Mouse (Mus musculus) thymus, postnatal 0 days (tissue): Measurements from ENCODE around the gene Vps37b. TPM values are rescaled to one million over a fixed set of nuclear protein-coding genes. Genes with fewer than 3 reads are reported as not detected.

Experiments used
- DNase-seq: peaks from one replicate; pipeline ENCODE4 v3.0.0-alpha.2; 2015; ENCODE audit warnings: low spot score
- polyA plus RNA-seq: library from polyadenylated mRNA; unstranded; fragments of >200 nt; fragmentation: Nextera tagmentation; extraction: Ambion mirVana; gene quantifications from 2 replicates; pipeline ENCODE4 v1.2.1, GENCODE M21; 2015

Gene Vps37b
- polyA plus RNA-seq, 1 experiment from 2014 or later = 32.8 TPM

- DNase-seq = no peak
These were observed 50.9 kb downstream of the Vps37b start for GRCm38 (mm10) chr5:123981250-123981554.

DNA sequence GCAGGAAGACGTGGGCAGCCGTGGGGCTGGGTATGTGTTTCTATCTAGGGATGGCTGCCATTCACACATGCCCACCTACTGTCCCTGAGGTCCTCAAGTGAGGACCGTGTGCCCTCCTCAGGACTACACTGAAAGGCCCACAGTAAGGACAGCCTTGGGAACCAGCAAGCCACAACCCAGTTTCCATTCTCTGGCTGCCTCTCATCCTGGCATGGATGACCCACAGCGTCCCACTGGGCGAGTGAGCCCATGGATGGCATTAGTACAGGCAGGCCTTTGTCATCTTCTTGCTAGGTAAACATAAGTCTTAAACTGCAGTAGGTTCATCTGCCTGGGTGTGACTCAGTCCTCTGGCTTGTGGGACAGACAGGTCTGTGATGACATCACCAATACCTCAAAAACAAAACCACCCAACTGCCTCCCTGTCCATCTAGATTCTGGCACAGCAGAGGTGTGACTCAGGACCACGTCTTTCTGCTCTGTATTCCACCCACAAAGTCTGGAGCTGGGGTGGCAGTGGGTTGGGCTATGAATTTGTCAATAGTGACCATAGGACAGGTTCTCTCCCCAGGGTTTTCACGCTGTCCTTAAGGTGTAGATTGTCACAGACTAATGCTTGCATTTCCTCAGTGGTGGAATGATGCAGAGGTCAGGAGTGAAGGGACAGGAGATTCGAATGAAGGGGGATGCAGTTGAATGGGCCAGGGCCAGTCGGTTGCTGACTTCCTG is 51.4 kb downstream of the Vps37b start:
- DNase-seq = no peak

DNA sequence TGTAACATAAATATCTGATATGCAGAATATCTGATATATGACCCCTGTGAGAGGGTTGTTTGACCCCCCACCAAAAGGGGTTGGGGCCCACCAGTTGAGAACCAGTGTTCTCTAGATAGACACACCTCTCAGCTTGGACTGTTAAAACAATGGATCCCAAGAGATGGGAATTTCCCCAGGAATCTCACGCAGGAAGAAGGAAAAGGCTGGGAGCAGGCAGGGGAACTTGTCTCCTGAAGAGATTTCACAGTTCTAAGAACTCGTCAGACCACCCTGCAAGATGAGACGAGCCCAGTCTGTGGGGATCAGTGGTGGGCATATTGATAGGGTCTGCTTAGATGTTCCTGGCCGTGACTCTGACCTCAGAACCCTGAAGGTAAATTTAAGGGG is 52.1 kb downstream of the Vps37b start:
- no peak for DNase-seq

DNA sequence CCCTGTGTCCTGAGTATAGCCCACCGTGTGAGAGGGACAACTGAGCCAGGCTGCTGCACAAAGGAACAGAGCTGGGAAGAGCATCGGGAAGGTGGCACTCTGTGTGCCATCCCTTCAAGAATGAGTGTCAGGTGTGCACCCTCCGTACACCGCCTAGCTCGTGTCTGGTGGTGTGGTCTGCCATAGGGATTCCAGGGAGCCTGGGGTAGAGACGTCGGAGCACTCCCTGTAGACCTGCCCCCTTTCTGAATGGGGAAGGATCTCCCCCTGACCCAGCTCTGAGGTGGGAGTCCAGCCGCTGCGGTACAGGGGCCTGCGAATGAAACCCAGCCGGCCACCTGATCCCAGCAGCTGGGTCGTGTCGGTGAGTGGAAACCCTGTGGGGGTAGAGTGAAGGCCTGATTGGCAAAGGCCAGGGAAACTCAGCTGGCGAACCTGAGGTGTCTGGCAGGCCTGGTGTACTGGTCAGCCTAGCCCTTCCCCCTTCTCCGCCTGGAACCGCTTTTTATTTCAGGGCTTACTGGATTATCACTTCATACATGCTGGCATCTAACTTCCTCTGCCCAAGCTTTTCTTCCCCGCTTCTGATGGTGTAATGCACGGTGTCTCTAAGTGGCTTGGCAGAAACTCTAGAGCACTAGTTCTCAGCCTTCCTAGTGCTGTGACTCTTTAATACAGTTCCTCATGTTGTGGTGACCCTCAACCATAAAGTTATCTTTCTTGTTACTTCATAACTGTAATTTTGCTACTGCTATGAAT is 52.7 kb downstream of the Vps37b start:
- no peak for DNase-seq

GRCm38 (mm10) chr5:123978131-123978530 is 53.9 kb downstream of the Vps37b start:
- peak; percentile 9 for DNase-seq

GRCm38 (mm10) chr5:123977231-123977630 is 54.8 kb downstream of the Vps37b start:
- DNase-seq = no peak

DNA sequence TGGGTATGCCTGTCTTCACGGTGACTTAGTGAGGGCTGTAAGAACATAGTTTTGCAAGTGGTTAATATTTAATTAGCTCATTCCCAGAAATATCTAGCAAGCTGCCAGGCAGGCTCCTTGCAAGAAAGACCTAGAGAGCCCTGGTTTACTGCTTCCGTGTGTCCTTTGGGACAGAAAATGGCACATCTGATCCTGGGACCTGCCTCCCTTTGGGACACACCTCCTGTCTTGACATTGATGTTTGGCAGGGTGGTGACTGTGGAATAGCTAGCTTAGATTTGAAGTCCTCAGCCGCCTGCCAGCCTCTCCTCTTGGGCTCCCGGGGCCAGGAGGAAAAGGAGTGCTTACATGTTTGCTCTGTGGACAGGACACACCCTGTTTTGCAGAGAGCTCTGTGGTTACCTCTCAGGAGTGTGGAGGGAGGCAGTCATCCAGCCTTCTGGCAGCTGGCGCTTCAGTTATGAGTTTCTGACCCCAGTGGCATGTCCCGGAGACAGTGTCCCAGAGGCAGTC is 56.3 kb downstream of the Vps37b start:
- no peak for DNase-seq

GRCm38 (mm10) chr5:123974616-123975111 is 57.4 kb downstream of the Vps37b start:
- DNase-seq = peak; percentile 30

GRCm38 (mm10) chr5:123974179-123974485 is 57.9 kb downstream of the Vps37b start:
- DNase-seq = peak; percentile 7

GRCm38 (mm10) chr5:123973299-123974178 is 58.5 kb downstream of the Vps37b start, which contains the start of gene Hip1r:
TSS of gene Hip1r (plus strand) at chr5:123973628.
- peak; percentile 55 for DNase-seq

GRCm38 (mm10) chr5:123972453-123972852 is 59.6 kb downstream of the Vps37b start:
- no peak for DNase-seq

GRCm38 (mm10) chr5:123970576-123970975 is 61.5 kb downstream of the Vps37b start:
- no peak for DNase-seq

- no peak for DNase-seq
These were observed 62.9 kb downstream of the Vps37b start for GRCm38 (mm10) chr5:123969216-123969615.

- no peak for DNase-seq
These were observed 63.6 kb downstream of the Vps37b start for GRCm38 (mm10) chr5:123968468-123968867.

GRCm38 (mm10) chr5:123966759-123967158 is 65.3 kb downstream of the Vps37b start:
- no peak for DNase-seq

DNA sequence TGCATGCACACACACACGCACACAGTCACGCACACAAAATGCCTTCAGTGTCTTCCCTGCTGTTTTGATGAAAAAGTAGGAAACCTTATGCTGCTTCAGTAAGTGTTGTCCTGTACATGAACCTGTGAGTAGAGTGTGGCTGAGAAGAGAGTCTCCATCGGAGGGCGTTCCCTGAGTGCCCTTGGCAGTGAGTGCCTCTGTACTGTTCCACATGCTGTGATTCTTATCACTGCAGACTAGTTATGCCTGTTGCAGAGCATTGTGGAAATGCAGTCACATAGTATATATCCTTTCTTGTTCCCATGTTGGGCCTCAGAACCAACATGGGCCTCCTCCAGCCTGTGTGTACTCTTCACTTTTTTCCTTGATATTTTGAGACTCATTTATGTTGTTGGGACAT is 67.9 kb downstream of the Vps37b start:
- DNase-seq = no peak

GRCm38 (mm10) chr5:123961046-123961445 is 71.0 kb downstream of the Vps37b start:
- DNase-seq = no peak

- no peak for DNase-seq
These were observed 71.9 kb downstream of the Vps37b start for GRCm38 (mm10) chr5:123960129-123960528.

GRCm38 (mm10) chr5:123959018-123959417 is 73.1 kb downstream of the Vps37b start:
- DNase-seq = no peak

GRCm38 (mm10) chr5:123957213-123957612 is 74.9 kb downstream of the Vps37b start:
- DNase-seq = no peak
